Mouse (Mus musculus): Measurements from ENCODE around the gene Hck.

GRCm38 (mm10) chr2:153065747-153066508 lies 42.3 kb upstream of the Hck start, which contains the start of gene Ccm2l:
- no peak for TF ChIP-seq POLR2A (IDR thresholded peaks at IDR 0.05; ENCODE audit: insufficient read length, low read depth)
- no peak for TF ChIP-seq USF1 (IDR thresholded peaks at IDR 0.05; ENCODE audit: low read depth)
- no peak for TF ChIP-seq E2F4 (IDR thresholded peaks at IDR 0.05; ENCODE audit: insufficient read depth)
- no peak for TF ChIP-seq POLR2AphosphoS2 (IDR thresholded peaks at IDR 0.05; ENCODE audit: insufficient read length, low read depth)
- TF ChIP-seq MYOG (IDR thresholded peaks at IDR 0.05; ENCODE audit: control insufficient read depth in 1 of 3, insufficient read depth in 1 of 3, insufficient read length in 2 of 3, low read depth in 2 of 3): no peak
- TF ChIP-seq SRF (IDR thresholded peaks at IDR 0.05; ENCODE audit: control insufficient read depth, insufficient read length, low read depth): no peak
- TF ChIP-seq MAX (IDR thresholded peaks at IDR 0.05; ENCODE audit: low read depth): no peak
- TF ChIP-seq TCF12 (IDR thresholded peaks at IDR 0.05; ENCODE audit: insufficient read depth, poor library complexity, severe bottlenecking): no peak
- TF ChIP-seq CEBPB (IDR thresholded peaks at IDR 0.05; ENCODE audit: insufficient read depth, poor library complexity, severe bottlenecking): no peak
- TF ChIP-seq TCF3 (IDR thresholded peaks at IDR 0.05; ENCODE audit: insufficient read length, low read depth): no peak

Data from myocyte (in vitro differentiated cells).